Mouse (Mus musculus): ENCODE measurements at regions not wholly inside any gene's neighbourhood (a gene's known extent, or its start where the extent isn't known, plus 50 kb on each side); places are given as distances from the start of the nearest gene placed in this dataset.

GRCm38 (mm10) chr19:53454571-53454970 lies 64.2 kb upstream of the Smndc1 start:
- ATAC-seq (no peak), DNase-seq (ENCODE audit: low read depth, low spot score) (no peak)
- in situ Hi-C loops (cut with MboI; ENCODE audit: low pct_unique_long_range_greater_than_20kb) = no loop called here
- TF ChIP-seq CTCF (IDR thresholded peaks at IDR 0.05) = no peak
- POLR2A ChIA-PET = no interaction called here
- no peaks in the 10 kb centered on the region for H3K27me3 ChIP-seq
- CTCF ChIA-PET = interaction anchor here (1.6 to 1.8 kb wide), 2 partner anchors 19 to 30 kb away, joined by 4 to 6 read pairs; no protein-coding TSS in a partner anchor

DNA sequence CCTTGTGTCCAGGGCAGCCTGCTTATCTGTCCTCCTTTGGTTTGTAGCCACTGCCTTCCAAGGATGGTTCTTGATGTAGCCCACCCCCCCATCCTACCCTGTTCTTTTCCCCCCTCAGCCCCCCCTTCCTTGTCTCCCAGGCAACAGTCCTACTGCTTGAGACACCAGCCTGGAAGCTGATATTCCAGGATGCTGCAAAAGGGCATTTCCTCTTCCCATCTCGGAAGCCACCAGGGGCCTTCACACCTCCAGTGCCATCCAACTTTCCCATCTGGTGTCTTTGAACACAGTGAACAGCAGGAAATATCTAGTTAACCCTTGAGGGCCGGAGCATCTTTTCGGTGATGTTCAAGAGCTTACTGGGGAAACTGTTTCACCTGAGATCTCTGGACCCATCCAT lies 63.7 kb upstream of the Smndc1 start:
- TF ChIP-seq CTCF (IDR thresholded peaks at IDR 0.05) = no peak
- ChIA-PET CTCF (interaction anchor here (1.8 kb wide), 1 partner anchor 31 kb away, joined by 6 read pairs; no protein-coding TSS in a partner anchor), POLR2A (no interaction called here)
- no peaks in the 10 kb centered on the region for H3K27me3 ChIP-seq
- DNase-seq (ENCODE audit: low read depth, low spot score) (no peak), ATAC-seq (no peak)
- in situ Hi-C loops (cut with MboI; ENCODE audit: low pct_unique_long_range_greater_than_20kb) = no loop called here

- no peak for TF ChIP-seq CTCF (IDR thresholded peaks at IDR 0.05)
- ChIA-PET CTCF (no interaction called here), POLR2A (no interaction called here)
- DNase-seq (ENCODE audit: low read depth, low spot score) (no peak), ATAC-seq (no peak)
- H3K27me3 ChIP-seq = no peaks in the 10 kb centered on the region
- in situ Hi-C loops (cut with MboI; ENCODE audit: low pct_unique_long_range_greater_than_20kb) = no loop called here
Measured at GRCm38 (mm10) chr19:53453317-53453947, 63.1 kb upstream of the Smndc1 start.

DNA sequence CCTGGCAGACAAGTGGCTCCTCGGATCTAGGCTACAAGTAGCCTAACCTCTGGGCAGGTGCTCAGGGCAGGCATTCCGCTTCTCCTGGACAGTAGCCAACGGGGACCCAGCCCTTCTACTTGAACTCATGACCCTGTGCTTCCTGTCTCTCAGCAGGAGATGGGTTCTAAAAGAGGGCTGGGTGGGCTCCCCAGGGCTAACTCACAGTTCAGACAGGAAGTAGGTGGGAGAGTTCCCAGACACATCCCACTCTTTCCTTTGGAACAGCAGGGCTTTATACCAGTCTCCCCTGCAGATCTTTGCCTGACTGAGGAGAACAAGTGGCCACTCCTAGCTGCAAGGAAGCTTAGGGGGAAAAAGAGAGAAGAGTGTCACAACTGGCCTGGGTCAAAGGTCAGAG lies 62.0 kb upstream of the Smndc1 start:
- ChIA-PET POLR2A (interaction anchor here (0.8 kb wide), 1 partner anchor 58 kb away, joined by 4 read pairs; no protein-coding TSS in a partner anchor), CTCF (interaction anchor here (1.0 to 1.3 kb wide), 2 partner anchors 8 to 33 kb away, joined by 4 read pairs; no protein-coding TSS in a partner anchor)
- no peak for TF ChIP-seq CTCF (IDR thresholded peaks at IDR 0.05)
- in situ Hi-C loops (cut with MboI; ENCODE audit: low pct_unique_long_range_greater_than_20kb) = no loop called here
- ATAC-seq (no peak), DNase-seq (ENCODE audit: low read depth, low spot score) (no peak)
- no peaks in the 10 kb centered on the region for H3K27me3 ChIP-seq

- DNase-seq (ENCODE audit: low read depth, low spot score) (peak; percentile 70), ATAC-seq (peak; percentile 82)
- TF ChIP-seq CTCF (IDR thresholded peaks at IDR 0.05) = no peak
- ChIA-PET POLR2A (interaction anchor here (0.8 to 1.5 kb wide), 3 partner anchors 55 to 66 kb away, joined by 4 to 6 read pairs (median 4); no protein-coding TSS in a partner anchor), CTCF (interaction anchor here (1.0 to 1.5 kb wide), 4 partner anchors 9 to 61 kb away, joined by 3 to 4 read pairs (median 4); no protein-coding TSS in a partner anchor)
- no peaks in the 10 kb centered on the region for H3K27me3 ChIP-seq
- in situ Hi-C loops (cut with MboI; ENCODE audit: low pct_unique_long_range_greater_than_20kb) = no loop called here
Measured at GRCm38 (mm10) chr19:53451388-53451922, 61.1 kb upstream of the Smndc1 start.

GRCm38 (mm10) chr19:53450624-53451387 lies 60.4 kb upstream of the Smndc1 start:
- H3K27me3 ChIP-seq = no peaks in the 10 kb centered on the region
- POLR2A ChIA-PET = interaction anchor here (0.8 to 1.5 kb wide), 2 partner anchors 56 to 67 kb away, joined by 4 to 6 read pairs; no protein-coding TSS in a partner anchor
- no peak for TF ChIP-seq CTCF (IDR thresholded peaks at IDR 0.05)
- CTCF ChIA-PET = interaction anchor here (0.6 to 1.5 kb wide), 4 partner anchors 10 to 62 kb away, joined by 3 to 4 read pairs (median 3); no protein-coding TSS in a partner anchor
- DNase-seq (ENCODE audit: low read depth, low spot score) (no peak), ATAC-seq (no peak)
- in situ Hi-C loops (cut with MboI; ENCODE audit: low pct_unique_long_range_greater_than_20kb) = no loop called here

- CTCF ChIA-PET = interaction anchor here (2.6 kb wide), 1 partner anchor 21 kb away, joined by 8 read pairs; no protein-coding TSS in a partner anchor
- TF ChIP-seq CTCF (IDR thresholded peaks at IDR 0.05) = no peak
- in situ Hi-C loops (cut with MboI; ENCODE audit: low pct_unique_long_range_greater_than_20kb) = no loop called here
- ATAC-seq = no peak
- no peaks in the 10 kb centered on the region for H3K27me3 ChIP-seq
- POLR2A ChIA-PET = no interaction called here
- no peak for DNase-seq (ENCODE audit: low read depth, low spot score)
Measured at GRCm38 (mm10) chr19:53449137-53449783, 58.9 kb upstream of the Smndc1 start.

- no peaks in the 10 kb centered on the region for H3K27me3 ChIP-seq
- ChIA-PET POLR2A (interaction anchor here (0.6 kb wide), 1 partner anchor 15 kb away, joined by 4 read pairs; no protein-coding TSS in a partner anchor), CTCF (interaction anchor here (0.8 to 2.6 kb wide), 4 partner anchors 20 to 64 kb away, joined by 3 to 8 read pairs (median 4); no protein-coding TSS in a partner anchor)
- in situ Hi-C loops (cut with MboI; ENCODE audit: low pct_unique_long_range_greater_than_20kb) = no loop called here
- no peak for DNase-seq (ENCODE audit: low read depth, low spot score)
- ATAC-seq = no peak
- TF ChIP-seq CTCF (IDR thresholded peaks at IDR 0.05) = no peak
Measured at GRCm38 (mm10) chr19:53448206-53448605, 57.8 kb upstream of the Smndc1 start.

DNA sequence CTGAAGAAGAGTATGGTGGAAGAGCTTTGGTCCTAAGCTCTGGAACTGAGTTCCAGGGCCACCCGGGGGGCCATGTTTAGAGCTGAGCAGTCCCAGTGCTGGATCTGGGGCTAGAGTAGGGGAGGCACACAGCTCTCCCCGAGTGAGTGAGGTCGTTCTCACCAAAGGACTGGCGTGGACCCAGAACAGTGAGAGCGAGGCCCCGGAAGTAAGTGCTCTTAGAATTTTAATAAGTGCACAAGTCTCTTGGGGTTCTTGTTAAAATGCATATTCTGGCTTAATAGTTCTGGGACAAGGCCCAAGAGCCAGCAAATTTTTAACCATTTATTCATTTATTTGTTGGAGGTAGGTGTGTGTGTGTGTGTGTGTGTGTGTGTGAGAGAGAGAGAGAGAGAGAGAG lies 57.4 kb upstream of the Smndc1 start:
- no peak for ATAC-seq
- no peak for DNase-seq (ENCODE audit: low read depth, low spot score)

DNA sequence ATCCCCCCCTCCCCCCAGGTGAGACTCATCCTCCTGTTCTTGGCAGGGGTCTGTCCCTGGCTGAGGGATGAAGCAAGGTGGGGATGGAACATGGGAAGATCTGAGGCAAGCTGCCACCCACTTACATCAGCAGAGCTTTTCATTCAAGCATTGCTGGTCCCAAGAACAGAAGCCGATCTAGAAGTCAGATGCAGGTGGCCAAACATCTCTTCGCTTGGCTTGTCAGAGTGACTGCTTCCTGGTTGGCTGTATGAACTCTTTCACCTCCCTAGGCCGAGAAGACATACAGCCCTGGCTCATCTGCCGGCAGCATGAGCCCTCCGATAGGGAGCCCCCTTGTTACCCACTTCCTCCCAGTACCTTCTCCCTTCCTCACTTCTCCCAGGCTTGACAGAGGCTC lies 55.8 kb upstream of the Smndc1 start:
- CTCF ChIA-PET = interaction anchor here (1.0 to 1.3 kb wide), 3 partner anchors 14 to 42 kb away, joined by 3 to 4 read pairs (median 3); no protein-coding TSS in a partner anchor
- POLR2A ChIA-PET = no interaction called here
- DNase-seq (ENCODE audit: low read depth, low spot score) (no peak), ATAC-seq (no peak)
- TF ChIP-seq CTCF (IDR thresholded peaks at IDR 0.05) = no peak
- in situ Hi-C loops (cut with MboI; ENCODE audit: low pct_unique_long_range_greater_than_20kb) = no loop called here
- H3K27me3 ChIP-seq = no peaks in the 10 kb centered on the region

More for the DNA sequence above, 57.4 kb upstream of the Smndc1 start:
- CTCF ChIA-PET = interaction anchor here (0.8 to 2.6 kb wide), 4 partner anchors 19 to 64 kb away, joined by 3 to 8 read pairs (median 4); no protein-coding TSS in a partner anchor
- no peak for TF ChIP-seq CTCF (IDR thresholded peaks at IDR 0.05)
- H3K27me3 ChIP-seq = no peaks in the 10 kb centered on the region
- POLR2A ChIA-PET = interaction anchor here (0.6 kb wide), 1 partner anchor 15 kb away, joined by 4 read pairs; no protein-coding TSS in a partner anchor
- in situ Hi-C loops (cut with MboI; ENCODE audit: low pct_unique_long_range_greater_than_20kb) = no loop called here

Measured in Patski (cell line).